Mouse (Mus musculus) 3134 (cell line): ENCODE data around the gene Atp8b4.
"Not testable (repeated sequence)": the region's sequence is repeated elsewhere in the genome, so short reads cannot be mapped to it uniquely, and the experiment has no call there.

Experiments
- DNase-seq: peaks from one replicate; pipeline ENCODE4 v3.0.0-alpha.2; 2011; ENCODE audit warnings: low spot score; ENCODE audit not compliant: insufficient read length; ENCODE audit errors: extremely low read depth

The Atp8b4 gene

GRCm38 (mm10) chr2:126496838-126497237 lies 3.6 kb downstream of the Atp8b4 start:
- DNase-seq, result no peak

GRCm38 (mm10) chr2:126495832-126496695 lies 4.4 kb downstream of the Atp8b4 start:
- DNase-seq, result no peak

- DNase-seq, result no peak
Measured at GRCm38 (mm10) chr2:126495230-126495629, 5.2 kb downstream of the Atp8b4 start.

GRCm38 (mm10) chr2:126493306-126493705 lies 7.2 kb downstream of the Atp8b4 start:
- no peak for DNase-seq

- DNase-seq, result no peak
Measured at GRCm38 (mm10) chr2:126492713-126493112, 7.8 kb downstream of the Atp8b4 start.

GRCm38 (mm10) chr2:126491446-126491845 lies 9.0 kb downstream of the Atp8b4 start:
- no peak for DNase-seq

- no peak for DNase-seq
Measured at GRCm38 (mm10) chr2:126490573-126490972, 9.9 kb downstream of the Atp8b4 start.

- no peak for DNase-seq
Measured at GRCm38 (mm10) chr2:126485262-126486017, 15.0 kb downstream of the Atp8b4 start.

- no peak for DNase-seq
Measured at GRCm38 (mm10) chr2:126483337-126483736, 17.1 kb downstream of the Atp8b4 start.

- DNase-seq, result no peak
Measured at GRCm38 (mm10) chr2:126477556-126477955, 22.9 kb downstream of the Atp8b4 start.

- no peak for DNase-seq
Measured at GRCm38 (mm10) chr2:126475681-126476410, 24.6 kb downstream of the Atp8b4 start.

- no peak for DNase-seq
Measured at GRCm38 (mm10) chr2:126474019-126474418, 26.5 kb downstream of the Atp8b4 start.

- DNase-seq, result no peak
Measured at GRCm38 (mm10) chr2:126472836-126473235, 27.6 kb downstream of the Atp8b4 start.

- no peak for DNase-seq
Measured at GRCm38 (mm10) chr2:126467790-126468189, 32.7 kb downstream of the Atp8b4 start.

GRCm38 (mm10) chr2:126466391-126467134 lies 33.9 kb downstream of the Atp8b4 start:
- DNase-seq, result no peak

GRCm38 (mm10) chr2:126458661-126459060 lies 41.8 kb downstream of the Atp8b4 start:
- DNase-seq, result no peak

- DNase-seq, result not testable (repeated sequence)
Measured at GRCm38 (mm10) chr2:126457759-126458158, 42.7 kb downstream of the Atp8b4 start.

- DNase-seq, result no peak
Measured at GRCm38 (mm10) chr2:126450937-126451302, 49.6 kb downstream of the Atp8b4 start.

GRCm38 (mm10) chr2:126450210-126450936 lies 50.1 kb downstream of the Atp8b4 start:
- no peak for DNase-seq

GRCm38 (mm10) chr2:126445039-126445438 lies 55.4 kb downstream of the Atp8b4 start:
- DNase-seq, result no peak
